Comparison of ENCODE assay signal across 8 mouse cellular contexts in genomic region chr3:84460952-84461351, GRCm38 (mm10). TPM values are rescaled to one million over a fixed set of nuclear protein-coding genes. Genes with fewer than 3 reads are reported as not detected.
A peak's percentile ranks its signal among the peaks of the same experiment; 100 is the strongest.
DNase-seq lines count a peak whose midpoint lies in the region; ATAC-seq lines count a peak whose summit lies in the region.

No protein-coding gene starts in this region.

- 13% methylated on average over 12 of the region's 12 CpGs for WGBS in limb, embryonic 10.5 days
- WGBS in stomach, embryonic 16.5 days: 5% methylated on average over 12 of the region's 12 CpGs

- H3K9ac ChIP-seq in stomach, embryonic 16.5 days (ENCODE audit: low read length): peak overlapping the region; percentile 28; the same call in 1 of the 2 replicates

- no peaks in the 10 kb centered on the region for H3K9me3 ChIP-seq in limb, embryonic 10.5 days (replicated peaks)
- no peaks in the 10 kb centered on the region for H3K9me3 ChIP-seq in stomach, embryonic 16.5 days (replicated peaks; ENCODE audit: control insufficient read depth, low read length)

- 0 out of 2 replicates have a peak overlapping the region, but pooled peaks have one; percentile 3 for H3K4me3 ChIP-seq in limb, embryonic 10.5 days
- no peak overlapping the region for H3K4me3 ChIP-seq in stomach, embryonic 16.5 days (replicated peaks; ENCODE audit: low read length)

- H3K4me2 ChIP-seq in stomach, embryonic 16.5 days (ENCODE audit: low read depth, low read length): peak overlapping the region; percentile 28

- peaks cover 30% of the 10 kb centered on the region for H3K4me1 ChIP-seq in limb, embryonic 10.5 days
- H3K4me1 ChIP-seq in stomach, embryonic 16.5 days (ENCODE audit: control insufficient read depth, insufficient read depth, low read length): peaks cover 33% of the 10 kb centered on the region

- ATAC-seq in stomach, embryonic 16.5 days (ENCODE audit: insufficient read depth, low FRiP score): peak; percentile 74

- H3K27me3 ChIP-seq in limb, embryonic 10.5 days (ENCODE audit: low read depth, poor library complexity, severe bottlenecking): 0 out of 2 replicates have a peak, but pooled peaks cover 3% of the 10 kb centered on the region
- H3K27me3 ChIP-seq in stomach, embryonic 16.5 days (ENCODE audit: control insufficient read depth, insufficient read depth, low read length): no peaks in the 10 kb centered on the region

- no peaks in the 10 kb centered on the region for H3K36me3 ChIP-seq in limb, embryonic 10.5 days
- H3K36me3 ChIP-seq in stomach, embryonic 16.5 days (ENCODE audit: control insufficient read depth, insufficient read depth, low read length): no peaks in the 10 kb centered on the region

- peak; percentile 34 for DNase-seq in CD4-positive, CD25-positive, alpha-beta regulatory T cell, adult 2 months (ENCODE audit: low read depth, low spot score)
- peak; percentile 77 for DNase-seq in adrenal gland, postnatal 10 days
- DNase-seq in heart, postnatal 4 days: peak; percentile 44
- no peak for DNase-seq in limb, embryonic 10.5 days (ENCODE audit: low spot score)
- DNase-seq in left cerebral cortex, adult 18-20 months (ENCODE audit: low spot score in 2 of 2): no peak
- no peak for DNase-seq in retina, embryonic 14.5 days (ENCODE audit: low spot score)
- no peak for DNase-seq in right cerebral cortex, postnatal 36 days (ENCODE audit: low spot score in 2 of 2)

- H3K27ac ChIP-seq in limb, embryonic 10.5 days: peak overlapping the region; percentile 58
- peak overlapping the region; percentile 54 for H3K27ac ChIP-seq in stomach, embryonic 16.5 days (ENCODE audit: low read length)

RNA-seq across cellular contexts. Expression of gene Fhdc1, which starts 19.3 kb away (rescaled TPM):
- 10 to 100 TPM; 10.8 to 24.9 TPM for total RNA-seq in adrenal gland, postnatal 10 days (2021)
- 1 to 10 TPM; 1.0 to 1.3 TPM for total RNA-seq in heart, postnatal 4 days (2021)
- 1.2 and 2.2 TPM in 2 replicates for polyA plus RNA-seq in limb, embryonic 10.5 days (2016; fragmentation: Nextera tagmentation; extraction: Ambion mirVana)
- polyA plus RNA-seq in stomach, embryonic 16.5 days (2015; fragmentation: Nextera tagmentation; extraction: Ambion mirVana): 20.0 and 21.2 TPM in 2 replicates
- 1 to 10 TPM; 4.6 to 6.1 TPM for total RNA-seq in left cerebral cortex, adult 18-20 months (2021)

Comparison
In these comparisons a context has a peak if more than half of its experiments do, and no peak if none do; other contexts are left out.
1. DNase-seq: peak in CD4-positive, CD25-positive, alpha-beta regulatory T cell, adult 2 months (single experiment), adrenal gland, postnatal 10 days (single experiment) and heart, postnatal 4 days (single experiment); none in limb, embryonic 10.5 days (single experiment), left cerebral cortex, adult 18-20 months (0 of 2), retina, embryonic 14.5 days (single experiment) and right cerebral cortex, postnatal 36 days (0 of 2).